Mouse (Mus musculus) c-Kit-positive CD71-positive TER-119-negative erythroid progenitor cells, embryonic 14.5 days (primary cell): ENCODE results near the gene Tusc2.
A peak's percentile ranks its signal among the peaks of the same experiment; 100 is the strongest.

ENCODE experiments used
- DNase-seq: peaks from one replicate; pipeline ENCODE4 v3.0.0-alpha.2; 2013; ENCODE audit warnings: low read depth

Gene Tusc2

GRCm38 (mm10) chr9:107563029-107563581 is at the start of gene Tusc2:
Gene Tusc2, plus strand, starts transcription at chr9:107563255.
- DNase-seq = peak; percentile 90

DNA sequence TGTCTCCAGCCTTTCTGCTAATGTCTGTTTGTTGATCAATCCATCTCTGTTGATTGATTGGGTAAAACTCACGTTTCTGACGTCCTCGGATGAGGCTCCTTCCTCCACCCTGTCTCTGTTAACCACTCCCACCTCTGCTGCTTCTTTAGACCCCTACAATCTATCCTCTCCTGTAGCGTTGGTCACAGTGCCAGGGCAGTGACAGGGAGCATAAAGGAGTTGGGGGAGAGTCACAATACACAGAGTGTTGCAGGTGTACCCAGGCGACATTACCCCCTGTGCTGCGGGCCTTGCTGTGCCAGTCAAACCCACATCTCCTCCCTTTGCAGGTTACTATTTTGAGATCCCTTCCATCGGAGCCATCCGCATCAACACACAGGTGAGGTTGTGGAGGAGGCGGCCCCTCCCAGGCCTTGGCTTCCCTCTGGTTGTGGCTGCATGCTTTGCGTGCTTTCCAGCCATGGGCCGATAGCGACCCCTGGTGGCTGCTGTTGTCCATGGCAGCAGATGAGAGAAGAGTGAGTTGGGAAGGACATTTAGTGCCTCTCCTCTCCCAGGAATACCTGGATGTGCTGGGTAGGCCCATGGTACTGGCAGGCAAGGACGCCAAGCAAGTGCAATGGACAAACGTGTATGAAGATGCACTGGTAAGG is 48.6 kb upstream of the Tusc2 start:
- DNase-seq = peak; percentile 62

- DNase-seq = no peak
These were observed 42.7 kb upstream of the Tusc2 start for GRCm38 (mm10) chr9:107520331-107520730.

DNA sequence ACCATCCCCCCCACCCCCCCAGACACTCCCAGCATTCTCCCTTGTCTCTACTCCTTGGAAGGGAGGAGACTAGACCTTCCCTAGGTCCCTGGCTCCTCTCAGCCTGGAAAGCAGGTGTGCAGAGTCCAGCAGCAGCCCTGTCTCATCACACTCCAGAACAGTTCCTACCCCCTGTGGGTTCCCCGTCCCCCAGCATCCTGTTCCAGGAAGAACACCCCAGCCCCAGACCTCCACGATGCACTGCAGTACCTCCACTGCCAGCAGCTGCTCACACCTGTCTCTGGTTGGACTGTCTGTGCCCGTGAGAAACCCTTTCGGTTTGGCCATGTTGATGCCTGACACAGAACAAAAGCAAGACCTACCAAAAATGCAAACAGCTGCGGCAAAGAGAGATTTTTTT is 41.9 kb upstream of the Tusc2 start:
- DNase-seq = no peak

DNA sequence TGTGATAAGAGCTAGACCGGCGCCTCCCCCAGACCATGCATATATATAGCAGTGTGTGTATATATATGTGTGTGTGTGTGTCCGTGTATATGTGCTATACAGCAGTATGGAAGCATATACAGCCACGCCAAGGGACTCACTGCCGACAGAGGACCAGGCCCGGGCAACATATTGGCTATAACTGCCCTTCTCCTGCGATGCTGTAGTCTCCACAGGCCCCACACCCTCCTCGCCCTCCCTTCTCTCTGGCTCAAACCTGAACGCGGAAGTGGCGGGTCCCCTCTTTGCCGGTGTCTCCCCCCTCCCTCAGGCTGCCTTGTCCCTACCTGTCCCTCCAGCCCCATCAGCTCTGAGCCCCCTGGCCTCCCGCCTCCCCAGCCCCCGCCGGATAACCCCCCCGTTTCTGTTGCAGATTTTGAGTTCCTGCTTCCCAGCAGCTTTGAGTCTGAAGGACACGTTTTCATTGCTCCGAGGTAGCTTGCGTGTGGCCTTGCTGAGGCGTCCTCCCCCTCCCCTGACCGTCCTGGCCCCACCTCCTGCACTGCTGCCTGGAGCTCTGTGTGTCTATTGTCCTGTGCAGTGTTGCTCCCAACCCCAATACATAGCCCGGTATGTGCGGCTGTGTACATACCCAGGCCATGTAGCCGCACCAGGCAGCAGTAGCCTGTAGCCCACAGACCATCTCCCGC is 41.2 kb upstream of the Tusc2 start:
- no peak for DNase-seq

DNA sequence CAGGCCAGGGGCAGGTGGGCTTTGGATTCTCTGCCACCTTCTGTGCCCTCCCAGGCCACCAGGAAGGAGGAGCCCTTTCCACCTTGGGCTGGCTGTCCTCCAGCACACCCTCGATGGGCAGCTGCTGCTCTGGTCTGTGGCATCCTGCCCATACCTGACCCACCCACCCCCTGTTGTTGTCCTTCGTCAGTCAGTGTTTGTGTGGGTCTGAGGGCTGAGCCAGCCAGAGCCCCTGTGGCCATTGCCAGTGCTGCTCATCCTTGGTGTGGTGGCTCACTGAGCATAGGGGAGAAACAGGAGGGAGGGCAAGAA is 40.7 kb upstream of the Tusc2 start:
- DNase-seq = no peak

DNA sequence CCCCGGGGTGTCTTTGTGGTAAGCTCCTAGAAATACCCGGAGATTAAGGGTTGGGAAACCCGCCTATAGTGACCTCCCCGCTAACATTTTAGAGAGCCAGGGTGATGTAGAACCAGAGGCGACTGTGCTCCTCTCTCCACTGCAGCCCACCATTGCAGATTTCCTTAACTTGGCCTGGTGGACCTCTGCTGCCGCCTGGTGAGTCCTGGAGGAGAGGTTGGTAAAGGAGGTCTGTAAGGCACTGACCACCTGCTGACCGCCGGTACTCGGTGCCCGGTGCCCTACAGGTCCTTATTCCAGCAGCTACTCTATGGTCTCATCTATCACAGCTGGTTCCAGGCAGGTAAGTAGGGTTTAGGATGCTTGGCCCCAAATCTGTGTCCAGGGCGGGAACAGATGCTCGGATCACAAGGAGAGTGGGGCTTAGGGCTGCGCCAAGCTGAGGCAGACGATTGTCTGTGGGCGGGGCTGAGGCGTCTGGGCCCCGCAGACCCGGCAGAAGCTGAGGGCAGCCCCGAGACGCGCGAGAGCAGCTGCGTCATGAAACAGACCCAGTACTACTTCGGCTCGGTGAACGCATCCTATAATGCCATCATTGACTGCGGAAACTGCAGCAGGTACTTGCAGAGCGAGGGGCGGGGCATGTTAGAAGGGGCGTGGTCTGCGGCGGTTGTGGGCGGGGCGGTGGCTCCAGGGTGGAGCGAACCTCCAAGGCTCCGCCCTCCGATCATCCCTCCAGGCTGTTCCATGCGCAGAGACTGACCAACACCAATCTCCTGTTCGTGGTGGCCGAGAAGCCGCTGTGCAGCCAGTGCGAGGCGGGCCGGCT is 36.6 kb upstream of the Tusc2 start:
- DNase-seq = peak; percentile 63

DNA sequence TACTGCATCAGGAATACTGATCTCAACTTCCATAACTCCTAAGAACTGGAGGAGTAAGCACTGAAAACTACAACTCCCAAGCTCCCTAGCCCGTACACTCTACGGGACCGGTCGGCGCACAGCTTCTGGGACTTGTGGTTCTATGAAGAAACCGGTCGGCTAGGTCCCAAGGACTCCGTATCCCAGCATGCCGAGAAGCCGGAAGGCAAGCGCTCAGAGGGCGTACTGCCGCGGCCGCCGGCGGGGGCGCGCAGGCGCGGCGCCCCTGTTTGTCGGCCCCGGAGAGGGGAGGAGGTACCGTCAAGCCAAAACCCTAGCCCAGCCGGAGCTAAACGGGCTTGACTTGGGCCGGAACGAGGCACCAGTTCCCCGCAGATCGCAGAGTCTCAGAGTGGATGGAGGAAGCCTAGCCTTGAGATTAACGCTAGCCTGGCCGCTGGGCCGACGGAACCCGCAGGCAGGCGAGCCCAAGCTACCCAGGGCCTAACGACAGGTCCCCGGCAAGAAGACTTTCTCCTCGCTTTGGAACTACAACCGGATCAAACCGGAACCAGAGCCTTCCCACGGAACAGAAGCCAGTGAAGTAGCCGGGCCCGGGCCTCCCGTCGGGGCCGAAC is 29.2 kb upstream of the Tusc2 start, which contains the start of gene Tmem115:
TSS of gene Tmem115 (plus strand) at position 155 of the 617 bp plus-strand sequence.
- peak; percentile 85 for DNase-seq

GRCm38 (mm10) chr9:107534408-107535202 is 28.4 kb upstream of the Tusc2 start:
- no peak for DNase-seq

DNA sequence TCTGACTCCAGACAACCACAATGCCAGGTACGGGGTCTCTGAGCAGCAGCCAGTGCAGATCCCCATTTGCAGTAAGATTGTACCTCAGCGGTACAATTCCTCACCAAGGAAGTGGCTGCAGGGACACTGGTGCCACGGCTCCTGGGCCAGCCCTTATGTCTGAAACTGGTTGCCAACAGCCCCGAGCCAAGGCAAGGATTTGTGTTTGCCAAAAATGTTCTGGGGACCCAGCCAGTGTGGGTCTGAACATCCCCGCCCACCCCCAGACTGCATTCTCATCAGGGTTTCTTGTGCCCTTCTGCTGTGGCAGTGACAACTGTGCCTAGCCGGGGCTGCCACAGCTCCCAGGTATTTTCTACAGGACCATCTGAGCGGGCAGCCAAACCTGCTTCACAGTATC is 24.8 kb upstream of the Tusc2 start:
- no peak for DNase-seq

GRCm38 (mm10) chr9:107538711-107539110 is 24.3 kb upstream of the Tusc2 start:
- DNase-seq = no peak

DNA sequence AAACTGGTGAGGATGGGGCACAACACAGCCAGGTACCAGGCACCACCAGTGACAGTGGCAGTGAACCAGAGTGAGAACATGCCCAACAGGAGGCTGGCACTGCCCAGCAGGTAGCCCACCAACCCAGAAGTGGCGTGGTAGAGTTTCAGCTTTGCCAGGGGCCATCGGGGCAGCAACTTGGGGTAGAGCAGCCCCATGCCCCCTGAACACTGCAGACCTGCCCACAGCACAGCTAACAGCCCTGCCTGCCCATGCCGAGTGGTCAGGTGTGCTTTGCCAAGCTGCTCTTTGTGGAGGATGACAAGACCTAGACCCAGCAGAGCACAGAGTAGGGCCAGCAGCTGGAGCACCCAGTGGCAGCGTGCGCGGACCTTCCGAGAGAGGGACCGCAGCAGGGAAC is 23.1 kb upstream of the Tusc2 start:
- no peak for DNase-seq

DNA sequence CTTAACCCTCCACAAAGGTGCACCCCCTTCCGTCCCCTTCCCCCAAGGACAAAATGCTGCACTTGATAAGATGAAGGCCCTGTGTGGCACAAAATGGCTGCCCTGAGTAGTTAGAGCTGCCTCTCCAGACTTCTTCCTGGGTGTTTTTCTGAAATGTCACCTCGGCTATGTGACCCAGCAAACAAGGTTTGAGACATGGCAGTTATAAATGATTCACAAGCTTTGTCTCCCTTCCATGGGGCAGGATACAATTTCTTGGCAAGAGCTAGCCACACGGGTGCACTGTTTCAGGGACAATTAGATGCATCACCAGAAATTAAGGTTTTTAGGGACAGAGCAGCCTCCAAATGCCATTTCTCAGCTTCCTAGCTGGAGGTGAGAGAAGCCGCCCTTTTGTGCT is 22.6 kb upstream of the Tusc2 start:
- DNase-seq = no peak

DNA sequence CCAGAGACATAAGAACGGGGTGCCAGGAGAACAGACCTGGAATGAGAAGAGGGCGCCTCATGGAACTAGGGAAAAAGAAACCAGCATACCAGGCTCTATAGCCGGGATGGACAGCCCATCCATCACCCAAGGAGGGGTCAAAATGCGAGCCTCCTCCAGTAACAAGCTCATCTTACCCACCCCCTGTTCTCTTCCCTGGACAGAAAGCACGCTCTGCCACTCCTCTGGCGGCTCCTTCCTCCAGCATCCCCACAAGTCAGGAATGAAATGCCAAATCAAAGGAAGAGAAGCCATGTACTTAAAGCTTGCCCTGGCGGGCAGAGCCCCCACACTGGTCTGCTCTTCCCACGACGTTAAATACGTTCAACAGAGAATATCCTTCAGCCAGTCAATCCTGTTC is 22.1 kb upstream of the Tusc2 start:
- DNase-seq = no peak

GRCm38 (mm10) chr9:107541474-107542351 is 21.3 kb upstream of the Tusc2 start, which contains the start of the genes Cyb561d2 and Nprl2:
Gene Cyb561d2, minus strand, starts transcription at chr9:107542193.
Gene Nprl2, plus strand, starts transcription at chr9:107542226.
- DNase-seq = peak; percentile 84

DNA sequence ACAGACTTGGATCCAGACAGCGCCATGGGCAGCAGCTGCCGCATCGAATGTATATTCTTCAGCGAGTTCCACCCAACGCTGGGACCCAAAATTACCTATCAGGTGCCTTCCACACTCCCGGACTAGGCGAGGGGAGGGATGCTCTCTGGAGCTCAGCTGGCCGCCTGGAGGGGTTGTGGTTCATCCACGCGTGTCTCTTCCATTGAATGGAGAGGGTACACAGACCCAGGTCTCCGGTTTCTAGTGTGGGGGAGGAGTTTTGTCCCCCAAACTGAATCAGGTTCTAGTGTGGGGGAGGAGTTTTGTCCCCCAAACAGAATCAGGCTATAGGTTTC is 20.7 kb upstream of the Tusc2 start:
- no peak for DNase-seq

DNA sequence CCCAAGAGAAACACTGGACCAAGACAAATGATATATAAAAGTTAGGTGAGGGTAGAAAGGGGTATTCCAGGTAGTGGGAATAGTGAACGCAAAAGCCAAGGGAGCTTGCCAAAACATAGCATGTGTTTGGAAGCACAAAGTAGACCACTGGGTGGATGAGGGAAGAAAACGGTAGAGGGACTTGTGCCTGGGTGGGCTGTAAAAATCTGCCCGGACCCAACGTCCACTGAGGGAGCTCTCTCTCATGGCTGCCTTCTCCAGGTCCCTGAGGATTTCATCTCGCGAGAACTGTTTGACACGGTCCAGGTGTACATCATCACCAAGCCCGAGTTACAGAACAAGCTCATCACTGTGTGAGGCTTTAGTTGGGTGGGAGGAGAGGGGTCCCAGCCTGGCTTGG is 20.3 kb upstream of the Tusc2 start:
- no peak for DNase-seq

DNA sequence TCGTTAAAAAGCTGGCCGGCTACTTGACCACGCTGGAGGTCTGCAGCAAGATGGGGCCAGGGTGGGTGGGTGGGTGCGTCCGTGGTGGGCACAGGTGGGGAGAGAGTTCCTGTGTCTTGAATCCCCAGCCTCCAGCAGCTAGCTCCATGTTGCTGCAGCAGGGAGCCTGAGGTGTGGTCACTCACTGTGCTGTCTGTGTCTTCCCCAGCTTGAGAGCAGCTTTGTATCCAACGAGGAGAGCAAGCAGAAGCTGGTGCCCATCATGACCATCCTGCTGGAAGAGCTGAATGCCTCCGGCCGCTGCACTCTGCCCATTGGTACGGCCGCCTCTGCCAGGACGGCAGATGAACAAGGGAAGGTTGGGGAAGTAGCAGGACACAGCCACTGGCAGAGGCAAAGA is 19.8 kb upstream of the Tusc2 start:
- no peak for DNase-seq

DNA sequence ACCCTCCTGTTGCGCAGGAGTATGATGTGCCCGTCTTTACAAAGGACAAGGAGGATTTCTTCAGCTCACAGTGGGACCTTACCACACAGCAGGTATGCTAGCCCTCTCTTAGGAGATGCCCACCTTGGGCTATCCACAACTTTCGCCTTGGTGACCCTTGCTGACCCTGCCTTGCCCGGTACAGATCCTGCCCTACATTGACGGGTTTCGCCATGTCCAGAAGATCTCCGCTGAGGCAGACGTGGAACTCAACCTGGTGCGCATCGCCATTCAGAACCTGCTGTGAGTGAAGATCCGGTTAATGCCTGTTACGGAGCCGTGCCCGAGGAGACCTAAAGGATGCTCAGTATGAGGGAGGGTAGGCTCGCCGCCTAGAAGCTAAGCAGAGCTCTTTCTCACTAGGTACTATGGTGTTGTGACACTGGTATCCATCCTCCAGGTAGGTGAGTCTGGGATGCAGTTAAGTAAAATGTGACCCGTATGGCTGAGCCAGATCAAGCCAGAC is 18.8 kb upstream of the Tusc2 start:
- DNase-seq = no peak

- DNase-seq = no peak
These were observed 18.3 kb upstream of the Tusc2 start for GRCm38 (mm10) chr9:107544729-107545128.
